Mouse (Mus musculus) NIH3T3 (cell line): ENCODE measurements at regions not wholly inside any gene's neighbourhood (a gene's known extent, or its start where the extent isn't known, plus 50 kb on each side); places are given as distances from the start of the nearest gene placed in this dataset.

Experiments
- DNase-seq: peaks from one replicate; pipeline ENCODE4 v3.0.0-alpha.2; 2012; ENCODE audit warnings: low read depth

DNA sequence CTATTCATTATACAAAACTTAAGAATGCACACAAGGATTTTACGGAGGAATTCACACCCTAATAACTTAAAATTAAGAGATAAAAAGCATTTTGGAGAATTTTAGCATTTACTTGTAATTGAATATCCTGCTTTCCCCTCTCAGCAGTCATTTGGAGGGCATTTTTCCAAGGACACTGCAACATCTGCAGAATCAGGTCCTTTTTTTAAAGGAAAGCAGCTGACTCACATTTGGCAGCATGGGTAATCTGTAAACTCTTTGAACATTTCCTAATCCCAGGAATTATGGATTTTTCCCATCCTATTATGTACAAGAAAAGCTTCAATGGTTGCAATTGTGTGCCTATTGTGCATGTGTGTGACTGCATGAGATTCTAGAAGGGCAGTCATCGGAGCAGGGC lies 112.0 kb downstream of the Gm19410 start:
- DNase-seq, result peak; percentile 62

DNA sequence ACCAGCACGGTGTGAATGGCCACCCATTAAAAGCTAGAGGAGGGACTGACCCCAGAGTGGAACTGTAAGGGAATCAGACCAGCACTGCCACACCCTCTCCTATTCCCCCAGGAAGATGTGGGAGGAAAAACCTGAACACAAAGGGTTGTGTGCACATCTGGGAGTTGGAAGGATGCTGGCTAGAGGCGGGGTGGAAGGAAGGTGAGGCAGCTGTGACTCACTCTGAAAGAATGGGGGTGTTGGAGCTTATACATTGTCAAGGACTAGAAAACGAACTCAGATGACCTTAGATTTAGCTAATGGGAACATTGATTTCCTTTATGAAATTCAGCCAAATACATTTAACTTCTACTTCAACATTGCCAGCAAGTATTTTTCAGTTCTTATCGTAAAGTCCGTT lies 116.2 kb downstream of the Gm19410 start:
- peak; percentile 39 for DNase-seq

DNA sequence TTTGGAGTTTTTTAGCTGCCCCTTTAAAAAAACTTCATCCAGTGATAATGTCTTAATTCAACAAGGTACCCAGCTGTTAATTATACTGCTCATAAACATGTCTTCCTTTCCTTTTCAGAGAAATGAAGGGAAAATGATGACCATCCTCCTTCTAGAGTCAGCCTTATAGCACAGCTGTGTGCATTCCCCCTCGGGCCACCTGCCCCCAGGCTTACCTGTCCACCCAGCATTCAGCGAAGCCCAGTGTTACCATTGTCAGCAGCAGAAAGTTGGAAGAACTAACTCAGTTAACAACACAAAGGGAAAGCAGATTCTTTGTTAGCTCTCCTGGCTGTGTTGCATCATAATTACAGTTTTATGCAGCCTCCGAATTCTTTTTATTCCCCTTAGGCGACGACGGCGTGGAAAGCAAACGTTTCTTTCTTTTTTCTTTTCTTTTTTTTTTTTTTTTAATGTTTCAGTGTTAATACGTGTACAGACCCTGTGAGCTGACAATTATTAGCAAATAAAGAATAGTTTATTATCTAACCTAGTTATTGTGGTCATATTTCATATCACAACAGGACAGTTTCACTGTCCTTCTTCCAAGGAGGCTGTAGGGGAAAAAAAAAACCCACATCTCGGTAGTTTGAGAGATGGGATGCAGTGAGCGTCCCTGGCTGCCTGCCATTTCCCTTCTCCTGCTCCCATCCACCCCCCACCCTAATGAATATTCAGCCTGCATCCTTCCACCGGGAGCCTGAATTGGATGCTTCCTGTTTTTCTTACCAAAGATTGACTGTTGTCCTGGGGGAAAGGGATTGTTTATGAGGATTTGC lies 117.3 kb downstream of the Gm19410 start:
- DNase-seq, result no peak

DNA sequence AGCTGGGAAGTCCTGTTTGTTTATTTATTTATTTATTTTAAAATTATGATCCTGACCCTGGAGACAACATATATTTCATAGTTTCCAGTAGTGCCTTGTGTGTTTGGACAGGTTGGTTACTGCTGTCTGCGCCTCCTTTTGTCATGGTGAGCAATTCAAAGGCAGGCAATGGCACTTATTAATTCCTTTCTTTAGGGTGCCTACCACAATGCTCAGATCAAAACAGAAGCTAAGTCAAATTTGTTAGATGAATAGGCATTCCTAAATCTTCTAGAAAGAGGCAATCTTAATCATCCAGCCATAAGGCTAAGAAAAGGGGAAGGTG lies 117.8 kb downstream of the Gm19410 start:
- no peak for DNase-seq

DNA sequence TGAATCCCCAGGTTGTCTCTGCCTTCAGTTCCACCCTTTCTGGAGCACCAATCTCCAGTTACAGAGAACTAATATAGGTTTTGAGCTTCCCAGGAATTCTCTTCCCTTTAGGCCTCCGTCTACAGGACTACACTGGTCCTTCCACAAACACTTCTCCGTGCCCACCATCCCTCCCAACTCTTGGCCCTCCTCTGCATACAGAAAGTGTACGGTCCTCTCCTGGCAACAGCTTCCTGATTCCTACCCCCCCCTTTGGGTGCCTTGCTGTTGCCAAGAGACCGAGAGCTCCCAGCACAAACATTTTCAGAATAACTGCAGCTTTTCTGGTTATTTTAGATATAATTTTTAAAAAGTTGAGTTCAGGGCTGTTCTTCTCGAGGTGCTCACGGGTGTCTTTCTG lies 119.0 kb downstream of the Gm19410 start:
- no peak for DNase-seq

DNA sequence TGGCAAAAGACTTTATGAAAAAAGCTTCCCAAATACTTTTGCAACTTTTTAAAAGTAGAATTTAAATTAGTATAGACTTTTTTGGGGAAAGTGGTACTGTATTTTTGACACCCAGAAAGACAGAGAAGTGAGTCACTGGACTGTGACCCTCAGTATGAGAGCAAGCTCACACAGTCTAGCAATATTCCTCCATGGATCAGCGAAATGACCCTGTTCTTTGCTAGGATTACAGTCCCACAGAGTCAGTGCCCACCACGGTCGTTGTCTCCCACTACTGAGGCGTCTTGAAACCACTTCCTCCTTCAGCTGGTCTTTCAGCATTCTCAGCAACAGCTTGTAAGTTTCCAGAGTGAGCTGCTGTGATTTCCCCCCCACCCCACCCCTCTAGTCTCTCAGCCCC lies 124.5 kb downstream of the Gm19410 start:
- DNase-seq, result no peak

DNA sequence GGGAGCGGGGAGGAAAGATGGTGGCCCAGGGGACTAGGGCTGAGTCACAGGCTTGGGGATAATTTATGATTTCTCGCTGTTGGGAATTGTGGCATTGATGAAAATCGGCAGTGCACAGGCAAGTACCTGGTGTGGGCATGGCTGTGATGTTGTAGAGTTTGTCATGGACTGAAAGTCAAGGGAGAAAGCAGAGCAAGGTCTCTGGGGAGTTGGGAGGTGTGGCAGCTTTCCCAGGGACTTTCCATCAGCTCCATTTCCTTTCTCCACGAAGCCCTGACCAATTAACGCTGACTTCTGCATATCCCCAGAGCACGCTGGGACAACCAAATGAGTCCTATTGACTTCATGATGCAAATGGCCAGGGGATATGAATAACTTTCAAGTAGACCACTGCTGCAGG lies 126.2 kb downstream of the Gm19410 start:
- DNase-seq, result peak; percentile 26

DNA sequence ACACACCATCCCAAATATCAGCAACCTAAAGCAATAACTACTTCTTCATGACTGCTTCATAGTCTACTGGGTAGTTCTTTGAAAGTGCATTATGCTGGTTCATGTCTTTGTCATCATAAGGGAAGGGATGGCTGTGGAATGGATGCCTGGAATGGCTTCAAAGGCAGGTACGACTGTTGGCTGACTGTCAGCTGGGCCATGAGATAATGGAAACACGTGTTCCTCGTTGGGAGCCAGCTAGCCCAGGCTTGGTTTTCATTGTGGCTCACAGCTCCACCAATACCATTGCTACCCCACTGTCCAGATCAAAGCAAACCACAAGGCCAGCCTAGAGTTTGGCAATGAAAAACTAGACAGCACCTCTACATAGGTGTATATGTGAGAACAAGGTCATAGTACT lies 132.9 kb downstream of the Gm19410 start:
- DNase-seq, result no peak

DNA sequence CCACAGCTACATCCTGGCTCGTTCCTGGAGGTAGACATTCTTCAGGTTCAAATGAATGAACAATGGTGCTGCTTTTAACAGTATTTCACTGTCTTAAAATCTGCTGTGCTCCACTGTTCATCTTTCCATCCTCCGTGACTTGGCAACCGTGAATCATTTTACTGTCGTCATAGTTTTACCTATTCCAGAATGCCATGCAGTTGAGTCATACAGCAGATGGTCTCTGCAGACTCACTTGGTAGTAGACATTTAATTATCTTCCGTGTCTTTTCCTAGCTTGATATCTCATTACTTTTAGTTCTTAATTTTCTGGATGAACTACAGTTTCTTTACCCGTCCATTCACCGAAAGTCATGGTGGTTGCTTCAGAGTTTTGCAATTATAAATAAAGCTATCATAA lies 135.9 kb downstream of the Gm19410 start:
- DNase-seq, result no peak

DNA sequence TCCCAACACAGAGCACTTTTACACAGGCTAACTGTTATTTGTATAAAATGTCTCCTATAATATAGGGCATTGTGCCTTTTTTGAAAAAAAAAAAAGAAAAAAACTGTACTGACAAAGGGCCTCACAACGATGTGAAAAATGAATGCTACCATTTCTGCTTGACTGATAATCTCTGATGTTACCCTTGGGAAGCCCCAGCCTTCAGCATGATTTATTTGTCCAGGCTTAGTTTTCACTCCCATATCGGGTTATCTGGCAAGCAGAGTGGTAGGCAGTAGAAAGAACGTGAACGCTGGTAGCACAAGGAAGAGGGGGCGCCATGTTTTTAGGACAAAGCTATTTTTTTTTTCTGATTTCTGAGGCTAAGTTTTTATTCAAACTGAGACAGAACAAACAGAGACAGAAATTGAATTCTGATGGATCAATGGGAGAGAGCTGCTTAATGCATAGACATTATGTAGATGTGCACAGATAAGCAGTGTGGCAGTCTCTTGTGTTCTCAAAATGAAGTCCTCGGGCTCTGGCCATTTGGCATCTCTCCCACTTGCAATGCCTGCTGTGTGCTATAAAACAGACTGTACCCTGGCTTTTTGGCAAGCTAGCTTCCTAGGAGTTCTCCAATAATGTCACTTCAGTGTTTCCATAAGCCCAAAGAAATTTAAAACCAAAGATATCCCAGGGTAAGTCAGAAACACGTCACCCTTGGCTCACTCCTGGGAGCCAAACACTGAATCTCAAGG lies 139.3 kb downstream of the Gm19410 start:
- DNase-seq, result no peak

DNA sequence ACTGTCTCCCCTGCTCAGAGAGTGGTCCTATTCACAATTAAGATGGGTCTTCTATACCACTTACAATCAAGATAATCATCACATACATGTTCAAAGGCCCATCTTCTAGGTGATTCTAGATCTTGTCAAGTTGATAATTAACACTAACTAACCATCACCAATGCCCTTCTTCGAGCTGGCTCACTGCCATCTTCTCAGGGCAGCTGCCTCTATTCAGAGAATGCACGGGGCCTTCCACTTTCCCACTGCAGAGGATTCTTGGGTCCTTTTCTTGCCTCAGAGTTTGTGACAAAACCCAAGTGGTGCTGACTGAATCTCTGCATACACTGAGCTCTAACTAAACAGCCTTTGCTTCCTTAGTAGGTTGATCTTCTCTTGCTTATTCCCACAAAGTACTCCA lies 142.4 kb downstream of the Gm19410 start:
- no peak for DNase-seq

DNA sequence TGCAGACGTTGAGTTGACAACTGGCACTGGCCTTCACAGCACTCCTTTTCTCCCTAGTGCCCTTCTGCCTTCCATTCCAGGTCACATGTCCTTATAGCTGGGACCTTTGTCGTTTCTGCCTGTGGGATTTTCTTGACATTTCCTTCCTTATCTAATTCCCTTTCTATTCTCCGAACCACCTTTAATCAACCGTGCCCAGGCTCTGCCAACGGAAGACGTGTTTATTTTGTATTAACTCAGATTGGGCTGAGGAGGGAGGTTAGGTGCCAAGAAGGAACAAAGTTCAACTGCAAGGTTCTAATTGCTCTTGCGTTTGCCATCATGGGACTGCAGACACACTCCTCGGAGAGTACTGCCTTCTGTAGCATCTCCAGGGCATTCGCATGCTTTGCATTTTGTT lies 146.7 kb downstream of the Gm19410 start:
- DNase-seq, result no peak

DNA sequence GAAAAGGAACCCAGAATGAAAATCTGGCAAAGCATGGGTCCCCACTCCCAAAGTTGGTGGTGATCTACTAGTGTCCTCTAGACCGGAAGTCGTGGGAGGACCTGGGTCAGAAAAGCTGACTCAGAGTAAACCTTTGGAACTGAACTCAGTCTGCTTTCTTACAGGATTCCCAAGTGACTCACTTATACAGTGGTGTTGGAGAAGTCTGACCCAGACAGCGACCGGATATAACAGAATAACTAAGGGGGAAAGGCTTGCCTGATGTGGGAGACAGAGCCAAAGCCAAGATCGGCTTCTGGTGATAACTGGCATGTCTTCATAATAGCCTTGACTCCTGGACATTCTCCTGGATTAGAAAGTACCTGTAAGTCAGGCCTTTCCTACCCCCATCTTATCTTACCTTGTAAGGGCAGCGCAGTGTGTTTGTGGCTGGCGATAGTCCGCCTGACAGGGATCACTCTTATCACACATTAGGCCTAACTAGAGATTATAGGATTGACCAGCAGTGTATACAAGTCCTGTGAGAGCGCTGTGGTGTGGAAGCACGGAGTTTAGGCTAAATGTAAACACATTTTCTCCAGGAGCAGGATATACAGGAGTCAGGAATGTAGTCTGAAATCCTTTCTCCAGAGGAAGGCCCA lies 150.4 kb downstream of the Gm19410 start:
- peak; percentile 46 for DNase-seq

DNA sequence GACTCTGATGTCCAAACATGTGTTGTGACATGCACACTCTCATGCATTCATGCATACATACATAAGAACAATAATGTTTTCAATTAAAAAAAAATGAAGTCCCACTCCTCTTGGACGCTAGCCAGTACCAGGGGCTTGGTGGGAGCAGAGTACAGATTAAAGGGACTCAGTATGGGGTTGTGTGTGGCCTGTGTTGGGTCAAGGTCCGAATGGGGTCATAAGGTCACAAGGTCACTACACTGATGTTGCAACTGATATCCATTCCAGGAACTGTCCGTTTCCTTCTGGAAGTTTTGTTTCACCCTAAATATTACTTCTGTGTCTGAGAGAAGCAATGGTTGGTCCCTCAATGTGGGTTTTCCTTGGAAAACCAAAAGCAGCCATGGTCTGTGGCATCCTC lies 152.0 kb downstream of the Gm19410 start:
- no peak for DNase-seq

DNA sequence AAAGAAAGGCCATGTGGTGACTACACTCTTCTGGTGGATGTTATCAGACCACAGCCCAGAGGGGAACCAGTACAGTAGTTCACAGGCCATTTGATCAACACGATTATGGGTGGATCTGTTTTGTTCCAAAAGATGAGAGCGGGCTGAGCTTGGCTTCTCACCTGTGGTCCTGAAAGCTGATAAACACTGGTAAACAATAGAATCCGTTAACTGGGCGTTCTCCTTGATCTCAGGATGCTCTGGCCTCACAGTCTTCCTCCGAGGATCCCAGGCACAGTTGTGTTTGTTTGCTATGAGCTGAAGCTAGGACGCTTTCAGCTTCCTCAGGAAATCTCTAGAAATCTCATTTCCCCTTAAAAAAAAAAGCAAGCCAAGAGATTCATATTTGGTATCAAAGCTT lies 153.9 kb downstream of the Gm19410 start:
- no peak for DNase-seq

DNA sequence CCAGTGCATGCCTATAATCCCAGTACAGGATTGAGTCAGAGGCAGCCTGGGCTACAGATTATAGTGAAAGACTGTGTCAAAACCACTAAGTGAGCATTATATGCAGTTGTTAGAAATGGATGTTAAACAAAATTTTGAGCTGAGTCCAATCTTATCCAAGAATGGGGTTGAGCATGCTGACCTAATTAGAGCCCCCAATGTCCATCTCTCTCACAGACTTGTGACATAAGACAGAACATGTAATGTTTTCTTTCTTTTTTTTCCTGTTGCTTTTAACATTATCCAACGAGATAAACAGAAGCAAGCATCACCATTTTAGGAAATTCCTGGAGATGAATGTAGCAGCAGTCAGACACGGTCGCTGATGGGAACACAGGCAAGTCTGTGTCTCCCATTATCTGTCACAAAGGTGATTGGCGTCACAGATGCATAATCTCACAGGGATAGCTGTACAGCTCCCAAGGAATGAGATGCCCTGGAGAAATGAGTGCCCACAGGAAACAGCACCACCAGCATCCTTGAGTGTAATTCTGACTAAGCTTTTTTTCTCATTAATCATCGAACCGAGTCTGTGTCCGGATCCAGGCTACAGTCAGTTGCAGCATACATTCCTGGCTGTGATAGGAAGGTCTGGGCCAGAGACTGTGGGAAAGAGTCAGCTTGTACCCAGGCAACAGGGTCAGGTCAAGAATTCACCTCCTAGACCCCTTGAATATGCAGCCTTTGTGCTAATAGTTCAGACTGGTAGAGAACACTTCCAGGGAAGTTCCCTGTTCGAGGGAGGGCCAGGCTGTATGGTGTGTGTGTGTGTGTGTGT lies 154.5 kb downstream of the Gm19410 start:
- peak; percentile 67 for DNase-seq

DNA sequence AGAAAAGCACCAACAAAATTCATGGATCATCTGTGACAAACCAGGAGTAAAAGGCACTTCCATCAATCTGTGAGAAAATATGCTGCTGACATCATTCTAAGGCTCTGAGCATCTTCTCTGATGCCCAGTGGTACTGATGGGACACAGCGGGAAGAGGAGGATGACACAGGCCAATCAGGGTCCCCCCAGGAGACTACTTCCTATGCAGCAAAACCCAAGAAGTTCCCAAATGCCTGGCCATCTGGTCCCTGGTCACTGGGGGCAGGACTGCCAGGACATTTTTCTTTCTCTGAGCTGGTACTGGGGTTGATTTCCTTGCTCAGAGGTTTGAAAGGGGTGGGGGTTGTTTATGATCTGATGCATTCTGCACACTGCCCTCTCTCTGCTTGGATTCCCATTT lies 158.4 kb downstream of the Gm19410 start:
- DNase-seq, result no peak

DNA sequence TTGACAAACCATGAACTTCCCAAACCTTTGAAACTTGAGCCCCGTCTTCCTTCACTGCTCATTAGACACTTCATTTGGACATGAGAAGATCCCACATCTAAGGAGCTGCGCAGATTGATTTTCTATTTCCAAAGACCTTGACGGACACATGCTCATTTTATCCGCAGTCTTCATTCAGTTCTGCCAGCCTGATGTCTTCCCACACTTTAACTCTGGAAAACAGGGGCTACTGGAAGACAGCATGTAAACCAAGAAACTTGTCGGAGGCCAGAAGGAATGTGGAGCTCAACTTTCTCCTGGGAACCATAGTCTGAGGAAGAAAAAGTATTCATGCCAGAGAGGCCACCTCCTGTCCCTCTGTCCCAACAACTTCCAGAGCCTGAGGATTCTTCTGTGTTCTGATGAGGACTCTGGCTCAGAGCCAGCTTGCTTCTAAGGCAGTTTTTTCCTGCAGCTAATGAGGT lies 161.8 kb downstream of the Gm19410 start:
- no peak for DNase-seq

DNA sequence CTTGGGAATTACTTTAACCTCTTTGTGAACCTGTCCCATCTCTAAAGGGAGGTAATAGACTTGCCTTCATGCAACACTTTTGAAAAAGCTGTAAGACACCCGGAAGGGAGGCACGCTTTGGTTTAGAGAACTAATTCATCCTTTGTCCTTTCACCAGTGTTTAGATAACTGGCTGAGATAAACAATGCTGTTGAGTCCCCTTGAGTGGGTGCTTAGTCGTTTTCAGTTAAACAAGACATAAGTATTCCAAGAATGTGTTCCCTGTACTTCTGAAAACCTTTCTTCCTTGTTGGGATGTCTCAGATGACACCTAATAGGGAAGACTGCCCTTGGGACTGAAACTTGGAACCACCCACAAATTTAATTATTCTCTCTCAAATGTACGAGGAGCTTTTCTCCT lies 164.7 kb downstream of the Gm19410 start:
- no peak for DNase-seq

DNA sequence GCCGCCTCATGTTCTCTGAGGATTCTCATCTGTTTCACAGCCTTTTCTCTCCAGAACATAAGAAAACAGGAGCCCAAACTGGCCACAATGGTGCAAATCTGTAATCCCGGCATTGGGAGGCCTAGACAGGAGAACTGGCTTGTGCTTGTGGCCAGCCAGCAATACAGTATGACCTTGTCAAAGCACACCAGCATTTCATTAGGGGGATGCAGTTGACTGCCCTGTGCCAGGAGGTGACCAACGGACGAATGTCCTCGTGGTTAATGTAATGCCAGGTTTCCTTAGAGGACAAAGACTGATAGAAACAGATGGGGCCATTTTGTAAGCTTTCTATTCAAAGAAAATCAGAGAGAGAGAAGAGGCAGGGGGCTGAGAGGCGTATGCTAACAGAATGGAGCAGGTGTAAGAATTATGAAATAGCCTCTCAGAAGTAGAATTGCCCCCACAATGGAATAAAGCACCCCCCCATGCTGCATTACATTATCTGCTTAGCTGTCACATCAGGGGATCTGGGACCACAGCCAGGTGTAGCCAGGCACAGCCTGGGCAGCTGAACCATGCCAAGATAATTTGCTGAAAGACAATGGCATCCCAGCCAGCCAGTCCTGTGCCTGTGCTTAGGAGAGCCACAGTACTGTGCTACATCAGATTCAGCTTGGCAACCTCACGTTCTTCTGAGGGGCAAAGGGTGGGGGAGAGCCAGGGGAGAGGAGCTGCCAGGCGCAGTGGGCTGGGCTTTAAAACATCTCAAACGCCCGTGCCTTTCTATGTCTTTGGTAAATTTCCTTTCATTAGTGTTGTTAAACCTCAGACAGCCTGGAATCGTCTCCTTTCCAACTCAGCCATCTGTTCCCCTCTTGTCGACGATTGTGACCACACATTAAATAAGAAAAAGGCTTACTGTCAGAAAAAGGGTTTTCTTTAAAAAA lies 167.9 kb downstream of the Gm19410 start:
- no peak for DNase-seq

DNA sequence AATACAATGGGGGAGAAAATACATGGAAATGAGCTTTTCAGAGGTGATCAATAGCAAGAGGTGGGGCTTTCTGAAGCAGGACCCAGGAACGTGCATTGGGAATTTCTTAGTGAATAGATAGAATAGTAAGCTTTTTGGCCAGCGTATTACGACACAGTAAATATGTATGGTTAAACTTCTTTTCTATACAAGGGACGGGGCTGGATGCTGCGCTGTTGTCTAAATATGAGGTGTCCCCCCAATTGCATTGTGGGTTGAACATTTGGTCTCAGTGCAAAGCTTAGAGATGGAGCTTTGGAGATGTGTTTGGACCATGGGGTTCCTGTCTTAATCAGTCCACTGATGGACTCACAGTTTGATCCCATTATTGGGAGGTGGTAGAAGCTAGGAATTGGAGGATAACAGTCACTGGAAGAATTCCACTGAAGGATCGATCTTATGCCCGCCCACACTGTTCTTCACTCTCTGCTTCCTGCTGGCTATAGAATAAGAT lies 168.6 kb downstream of the Gm19410 start:
- no peak for DNase-seq
